Mouse (Mus musculus) kidney, postnatal 0 days (tissue): ENCODE results near the gene A830031A19Rik. TPM values are rescaled to one million over a fixed set of nuclear protein-coding genes. Genes with fewer than 3 reads are reported as not detected.

Experiments used
- ATAC-seq: fragments of 200-750 bp; cut with Nextera tagmentation; replicated peaks from 2 replicates; pipeline ENCODE4 v1.8.0; 2017; ENCODE audit warnings: low read depth, moderate number of reproducible peaks, moderate TSS enrichment, moderate library complexity; ENCODE audit not compliant: low FRiP score
- DNase-seq: peaks from one replicate; pipeline ENCODE4 v3.0.0-alpha.2; 2016; ENCODE audit warnings: low spot score
- H3K27ac ChIP-seq: fragments of 300-500 bp; sonication (generic); 2 replicates; pipeline ENCODE4 v1.5.1; 2014; ENCODE audit warnings: mild to moderate bottlenecking
- H3K27me3 ChIP-seq: fragments of 300-500 bp; sonication (generic); 2 replicates; pipeline ENCODE4 v1.6.1; 2014; ENCODE audit warnings: low read length, mixed read lengths; ENCODE audit not compliant: insufficient read depth
- H3K36me3 ChIP-seq: fragments of 300-500 bp; sonication (generic); 2 replicates; pipeline ENCODE4 v1.6.1; 2014; ENCODE audit warnings: low read length, mixed read lengths; ENCODE audit not compliant: insufficient read depth
- H3K4me1 ChIP-seq: fragments of 300-500 bp; sonication (generic); replicated peaks from 2 replicates; pipeline ENCODE4 v1.6.1; 2014; ENCODE audit warnings: antibody characterized with exemption, low read length, mixed read lengths; ENCODE audit not compliant: insufficient read depth
- H3K4me2 ChIP-seq: fragments of 300-500 bp; sonication (generic); 2 replicates; pipeline ENCODE4 v1.6.1; 2014; ENCODE audit warnings: mild to moderate bottlenecking, low read length, moderate library complexity, mixed read lengths
- H3K4me3 ChIP-seq: fragments of 300-500 bp; sonication (generic); replicated peaks from 2 replicates; pipeline ENCODE4 v1.5.1; 2014; ENCODE audit warnings: low read depth, low read length
- H3K9ac ChIP-seq: fragments of 300-500 bp; sonication (generic); 2 replicates; pipeline ENCODE4 v1.6.1; 2014; ENCODE audit warnings: low read depth, low read length
- H3K9me3 ChIP-seq: fragments of 300-500 bp; sonication (generic); replicated peaks from 2 replicates; pipeline ENCODE4 v1.6.1; 2016; ENCODE audit warnings: low read length, inconsistent platforms, mixed read lengths
- CTCF ChIP-seq: IDR thresholded peaks from 2 replicates; pipeline ENCODE4 v1.5.1; 2016; ENCODE audit warnings: antibody characterized with exemption, low read depth, mild to moderate bottlenecking, moderate library complexity
- WGBS: fragments of 180-500 bp; shearing (Covaris S2); extraction: QIAGEN DNeasy Blood & Tissue Kit; methylation state at CpG from one replicate; pipeline ENCODE4 v1.1.7; 2014; 5-methylcytosine and 5-hydroxymethylcytosine counted together
- polyA plus RNA-seq: library from polyadenylated mRNA; unstranded; fragments of >200 nt; fragmentation: Nextera tagmentation; extraction: Ambion mirVana; gene quantifications from 2 replicates; pipeline ENCODE4 v1.2.1, GENCODE M21; 2015

Gene A830031A19Rik
- polyA plus RNA-seq, 1 experiment from 2014 or later = not detected

DNA sequence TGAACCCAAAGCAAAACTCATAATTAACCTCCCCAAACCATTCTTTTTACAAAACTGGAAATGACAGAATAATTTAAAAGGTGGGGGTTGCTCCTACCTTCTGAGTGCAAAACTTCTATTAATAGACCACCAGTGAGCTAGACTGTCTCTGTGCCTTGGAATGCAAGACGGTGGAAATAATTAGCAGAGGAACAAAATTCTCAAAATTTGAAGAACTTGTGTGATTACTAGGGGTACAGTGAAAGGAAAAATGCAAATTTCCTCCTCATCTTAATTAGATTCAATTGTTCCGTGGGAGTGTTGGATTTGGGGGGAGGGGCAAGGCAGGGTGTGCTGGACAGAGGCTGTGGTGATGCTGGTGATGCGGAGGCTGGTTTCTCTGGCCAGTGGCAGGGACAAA is 23.8 kb upstream of the A830031A19Rik start:
- H3K4me3 ChIP-seq = no peak overlapping the region
- H3K9ac ChIP-seq = no peak overlapping the region
- no peaks in the 10 kb centered on the region for H3K36me3 ChIP-seq
- H3K4me1 ChIP-seq = no peaks in the 10 kb centered on the region
- 57% methylated on average over 3 of the region's 3 CpGs for WGBS
- TF ChIP-seq CTCF = no peak
- no peak overlapping the region for H3K4me2 ChIP-seq
- H3K27ac ChIP-seq = no peak overlapping the region
- peaks cover 20% of the 10 kb centered on the region; the same call in 1 of the 2 replicates for H3K27me3 ChIP-seq
- DNase-seq (no peak), ATAC-seq (no peak)
- H3K9me3 ChIP-seq = no peaks in the 10 kb centered on the region

DNA sequence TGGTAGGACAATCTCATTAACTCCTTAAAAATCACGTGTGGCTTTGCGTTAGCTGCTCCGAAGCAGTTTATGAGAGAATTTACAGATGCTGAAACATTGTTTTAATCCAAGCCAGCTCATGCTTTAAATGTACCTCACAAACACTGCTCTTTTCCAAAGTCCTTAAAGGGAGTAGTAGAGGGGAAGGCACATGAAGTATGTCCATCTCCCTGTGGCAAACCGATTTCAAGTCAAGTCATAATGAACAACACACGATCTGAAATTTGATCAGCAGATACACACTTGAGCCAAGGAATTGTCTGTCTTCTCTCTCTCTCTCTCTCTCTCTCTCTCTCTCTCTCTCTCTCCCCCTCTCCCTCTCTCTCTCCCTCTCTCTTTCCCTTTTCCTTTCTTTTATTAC is 23.2 kb upstream of the A830031A19Rik start:
- ATAC-seq (no peak), DNase-seq (no peak)
- Histone ChIP-seq H3K27me3 (peaks cover 20% of the 10 kb centered on the region; the same call in 1 of the 2 replicates), H3K4me1 (no peaks in the 10 kb centered on the region), H3K4me3 (no peak overlapping the region), H3K27ac (no peak overlapping the region), H3K36me3 (no peaks in the 10 kb centered on the region), H3K9me3 (no peaks in the 10 kb centered on the region), H3K9ac (no peak overlapping the region), H3K4me2 (no peak overlapping the region)
- no peak for TF ChIP-seq CTCF
- WGBS = 64% methylated on average over 5 of the region's 5 CpGs

DNA sequence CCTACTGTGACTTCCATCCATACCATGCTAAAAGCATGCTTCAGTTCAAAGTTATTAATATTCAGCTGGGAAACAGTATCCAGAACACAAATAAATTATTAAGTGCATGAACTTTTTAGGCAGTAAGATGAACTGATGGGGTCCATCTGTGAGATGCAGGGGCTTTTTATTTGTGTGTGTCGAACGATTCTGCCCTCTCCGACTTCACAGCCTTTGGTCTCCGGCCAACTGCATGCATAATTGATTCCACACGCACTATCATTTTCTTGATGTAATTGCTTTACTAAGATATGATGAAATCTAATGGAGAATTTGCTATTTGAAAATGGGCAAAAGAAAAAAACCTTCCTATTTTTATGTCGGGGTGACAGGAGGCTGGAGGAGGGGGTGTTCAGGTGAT is 22.2 kb upstream of the A830031A19Rik start:
- H3K9ac ChIP-seq = no peak overlapping the region
- DNase-seq = no peak
- 58% methylated on average over 6 of the region's 6 CpGs for WGBS
- H3K4me1 ChIP-seq = no peaks in the 10 kb centered on the region
- H3K27ac ChIP-seq = no peak overlapping the region
- peaks cover 26% of the 10 kb centered on the region; the same call in 1 of the 2 replicates for H3K27me3 ChIP-seq
- TF ChIP-seq CTCF = no peak
- H3K4me2 ChIP-seq = no peak overlapping the region
- ATAC-seq = no peak
- no peaks in the 10 kb centered on the region for H3K9me3 ChIP-seq
- H3K36me3 ChIP-seq = no peaks in the 10 kb centered on the region
- no peak overlapping the region for H3K4me3 ChIP-seq

DNA sequence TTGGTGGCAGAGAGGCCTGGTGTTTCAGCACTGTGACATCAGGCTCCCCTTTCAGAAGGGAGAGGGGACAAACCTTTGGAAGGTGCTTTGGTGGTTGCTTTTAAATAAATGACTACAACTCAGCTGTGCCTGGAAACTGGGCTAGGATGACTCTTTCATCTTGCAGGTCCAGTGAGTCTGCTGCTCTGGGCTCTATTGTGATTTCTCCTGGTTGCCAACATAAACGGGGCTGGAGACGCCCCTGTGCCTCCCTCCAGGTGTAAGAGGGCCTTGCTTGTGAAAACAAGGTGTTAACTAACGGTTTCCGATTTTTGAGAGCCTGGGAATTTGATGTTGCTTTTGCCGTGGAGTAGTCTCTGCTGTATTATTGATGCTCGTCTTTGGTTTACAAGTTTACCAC is 21.6 kb upstream of the A830031A19Rik start:
- Histone ChIP-seq H3K4me1 (no peaks in the 10 kb centered on the region), H3K36me3 (no peaks in the 10 kb centered on the region), H3K27ac (no peak overlapping the region), H3K9me3 (no peaks in the 10 kb centered on the region), H3K4me2 (no peak overlapping the region), H3K4me3 (no peak overlapping the region), H3K9ac (no peak overlapping the region), H3K27me3 (peaks cover 29% of the 10 kb centered on the region; the same call in 1 of the 2 replicates)
- TF ChIP-seq CTCF = no peak
- ATAC-seq (no peak), DNase-seq (no peak)
- 38% methylated on average over 6 of the region's 6 CpGs for WGBS

DNA sequence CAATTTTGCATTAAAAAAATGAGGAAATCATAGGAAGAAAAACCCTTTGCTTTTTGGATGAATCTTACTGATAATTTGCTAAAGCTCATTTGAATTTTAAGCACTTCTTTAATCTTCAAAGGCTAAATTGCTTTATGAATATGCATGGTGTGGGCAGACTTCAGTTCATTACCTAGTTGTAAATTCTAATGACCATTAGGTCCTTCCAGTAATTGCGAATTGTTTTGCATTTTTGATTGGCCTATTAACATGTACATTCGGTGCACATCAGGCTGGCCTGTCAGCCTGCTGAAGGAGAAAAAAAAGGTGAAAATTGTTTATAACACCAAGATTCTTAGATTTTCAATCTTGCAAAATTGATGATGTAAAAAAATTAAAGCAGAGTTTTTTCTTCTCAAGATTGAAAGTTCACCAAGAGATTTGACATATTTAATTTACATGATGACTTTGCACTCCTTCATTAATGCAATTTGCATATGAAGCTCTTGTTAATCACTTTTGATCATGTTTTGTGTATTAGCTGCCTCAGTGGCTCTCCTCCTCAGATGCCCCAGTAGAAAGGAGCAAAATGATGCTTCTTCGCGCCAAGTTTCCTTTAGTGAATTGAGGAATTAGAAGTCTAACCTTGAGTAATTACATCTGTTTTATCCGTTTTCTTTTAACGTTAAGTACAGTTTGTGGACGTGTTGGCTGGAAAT is 21.0 kb upstream of the A830031A19Rik start:
- Histone ChIP-seq H3K27me3 (peaks cover 35% of the 10 kb centered on the region), H3K9ac (no peak overlapping the region), H3K4me1 (no peaks in the 10 kb centered on the region), H3K4me2 (no peak overlapping the region), H3K27ac (no peak overlapping the region), H3K9me3 (no peaks in the 10 kb centered on the region), H3K4me3 (no peak overlapping the region), H3K36me3 (no peaks in the 10 kb centered on the region)
- DNase-seq (no peak), ATAC-seq (no peak)
- no peak for TF ChIP-seq CTCF
- 65% methylated on average over 7 of the region's 7 CpGs for WGBS

DNA sequence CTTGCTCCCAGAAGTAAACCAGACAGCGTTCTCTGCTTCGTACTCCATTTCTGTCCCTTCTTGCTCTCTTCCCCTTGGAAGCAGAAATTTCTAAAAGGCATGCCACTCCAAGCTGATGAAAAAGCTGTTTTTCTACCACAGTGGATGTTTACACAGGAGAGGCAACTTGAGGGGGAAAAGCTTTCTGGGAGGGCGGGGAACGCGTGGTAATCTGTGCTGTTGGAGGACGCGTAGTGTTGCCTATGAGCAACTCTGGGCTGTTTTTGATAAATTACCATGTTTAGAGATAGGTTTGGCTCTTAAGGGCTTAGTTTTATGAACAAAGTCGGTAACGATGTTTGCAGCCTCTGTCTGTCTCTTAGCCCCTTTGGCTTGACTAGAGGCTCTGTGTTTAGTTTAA is 20.4 kb upstream of the A830031A19Rik start:
- Histone ChIP-seq H3K36me3 (no peaks in the 10 kb centered on the region), H3K9ac (no peak overlapping the region), H3K4me2 (no peak overlapping the region), H3K9me3 (no peaks in the 10 kb centered on the region), H3K4me1 (no peaks in the 10 kb centered on the region), H3K27ac (no peak overlapping the region), H3K27me3 (peaks cover 38% of the 10 kb centered on the region), H3K4me3 (no peak overlapping the region)
- DNase-seq (no peak), ATAC-seq (no peak)
- 42% methylated on average over 9 of the region's 9 CpGs for whole genome bisulfite sequencing
- TF ChIP-seq CTCF = no peak

DNA sequence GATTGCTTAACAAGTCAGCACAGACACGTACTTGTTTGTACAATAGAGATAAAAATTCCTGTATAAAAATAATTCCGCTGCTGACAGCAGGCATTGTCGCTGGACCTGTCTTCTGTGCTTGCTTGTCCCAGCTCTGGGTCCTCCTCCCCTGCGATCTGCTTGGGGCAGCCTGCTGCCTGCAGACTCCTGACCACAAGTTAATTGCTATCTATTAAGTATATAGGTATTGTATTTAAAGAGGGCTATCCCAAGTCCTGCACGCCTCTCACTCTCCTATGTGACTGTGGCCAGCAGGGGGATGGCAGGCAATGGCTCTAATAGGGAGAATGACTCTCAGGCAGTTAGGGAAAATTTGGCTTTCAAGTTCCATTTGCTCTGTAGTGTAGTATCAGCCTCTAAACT is 19.2 kb upstream of the A830031A19Rik start:
- no peaks in the 10 kb centered on the region for H3K4me1 ChIP-seq
- H3K4me3 ChIP-seq = no peak overlapping the region
- H3K9me3 ChIP-seq = no peaks in the 10 kb centered on the region
- H3K4me2 ChIP-seq = no peak overlapping the region
- no peak overlapping the region for H3K27ac ChIP-seq
- H3K36me3 ChIP-seq = no peaks in the 10 kb centered on the region
- H3K27me3 ChIP-seq = peaks cover 48% of the 10 kb centered on the region
- H3K9ac ChIP-seq = no peak overlapping the region
- ATAC-seq = no peak
- WGBS = 51% methylated on average over 5 of the region's 5 CpGs
- TF ChIP-seq CTCF = peak; percentile 47; the same call in 1 of the 2 replicates
- peak; percentile 40 for DNase-seq
